Mouse (Mus musculus): ENCODE measurements at regions not wholly inside any gene's neighbourhood (a gene's known extent, or its start where the extent isn't known, plus 50 kb on each side); places are given as distances from the start of the nearest gene placed in this dataset.
A peak's percentile ranks its signal among the peaks of the same experiment; 100 is the strongest.

GRCm38 (mm10) chr12:46568665-46569064 lies 250.1 kb downstream of the Nova1 start:
- no peak overlapping the region for H3K9ac ChIP-seq (ENCODE audit: low read depth, low read length)
- H3K27ac ChIP-seq (ENCODE audit: low read depth, low read length): no peak overlapping the region
- H3K36me3 ChIP-seq (ENCODE audit: control insufficient read depth, insufficient read depth, low read length): no peaks in the 10 kb centered on the region
- no peaks in the 10 kb centered on the region for H3K27me3 ChIP-seq (replicated peaks; ENCODE audit: control insufficient read depth, insufficient read depth, low read length)
- no peak overlapping the region for H3K4me2 ChIP-seq
- ATAC-seq (replicated peaks; ENCODE audit: low FRiP score) (no peak), DNase-seq (ENCODE audit: low spot score) (no peak)
- no peaks in the 10 kb centered on the region for H3K9me3 ChIP-seq (ENCODE audit: control insufficient read depth, low read length)
- no peaks in the 10 kb centered on the region for H3K4me1 ChIP-seq (replicated peaks; ENCODE audit: control insufficient read depth, insufficient read depth, low read length)
- no peak overlapping the region for H3K4me3 ChIP-seq (ENCODE audit: low read depth, low read length)
- WGBS: 57% methylated on average over 2 of the region's 2 CpGs

- 59% methylated on average over 2 of the region's 2 CpGs for WGBS
- no peak for ATAC-seq (replicated peaks; ENCODE audit: low FRiP score)
- H3K9ac ChIP-seq (ENCODE audit: low read depth, low read length): no peak overlapping the region
- no peak for DNase-seq (ENCODE audit: low spot score)
- H3K9me3 ChIP-seq (ENCODE audit: control insufficient read depth, low read length): no peaks in the 10 kb centered on the region
- no peak overlapping the region for H3K4me3 ChIP-seq (ENCODE audit: low read depth, low read length)
- H3K4me1 ChIP-seq (replicated peaks; ENCODE audit: control insufficient read depth, insufficient read depth, low read length): no peaks in the 10 kb centered on the region
- H3K4me2 ChIP-seq: no peak overlapping the region
- H3K27me3 ChIP-seq (replicated peaks; ENCODE audit: control insufficient read depth, insufficient read depth, low read length): no peaks in the 10 kb centered on the region
- no peak overlapping the region for H3K27ac ChIP-seq (ENCODE audit: low read depth, low read length)
- H3K36me3 ChIP-seq (ENCODE audit: control insufficient read depth, insufficient read depth, low read length): no peaks in the 10 kb centered on the region
Measured at GRCm38 (mm10) chr12:46566324-46566723, 252.4 kb downstream of the Nova1 start.

- WGBS: 75% methylated on average over 3 of the region's 3 CpGs
- Histone ChIP-seq H3K9me3 (ENCODE audit: control insufficient read depth, low read length) (no peaks in the 10 kb centered on the region), H3K36me3 (ENCODE audit: control insufficient read depth, insufficient read depth, low read length) (no peaks in the 10 kb centered on the region), H3K27ac (ENCODE audit: low read depth, low read length) (no peak overlapping the region), H3K9ac (ENCODE audit: low read depth, low read length) (no peak overlapping the region), H3K27me3 (replicated peaks; ENCODE audit: control insufficient read depth, insufficient read depth, low read length) (no peaks in the 10 kb centered on the region), H3K4me3 (ENCODE audit: low read depth, low read length) (no peak overlapping the region), H3K4me1 (replicated peaks; ENCODE audit: control insufficient read depth, insufficient read depth, low read length) (no peaks in the 10 kb centered on the region), H3K4me2 (no peak overlapping the region)
- no peak for ATAC-seq (replicated peaks; ENCODE audit: low FRiP score)
- no peak for DNase-seq (ENCODE audit: low spot score)
Measured at GRCm38 (mm10) chr12:46520942-46521341, 297.8 kb downstream of the Nova1 start.

GRCm38 (mm10) chr12:46507829-46508228 lies 310.9 kb downstream of the Nova1 start:
- H3K9ac ChIP-seq (ENCODE audit: low read depth, low read length): no peak overlapping the region
- 78% methylated on average over 3 of the region's 3 CpGs for WGBS
- no peaks in the 10 kb centered on the region for H3K27me3 ChIP-seq (replicated peaks; ENCODE audit: control insufficient read depth, insufficient read depth, low read length)
- no peak overlapping the region for H3K4me3 ChIP-seq (ENCODE audit: low read depth, low read length)
- H3K4me2 ChIP-seq: no peak overlapping the region
- no peaks in the 10 kb centered on the region for H3K9me3 ChIP-seq (ENCODE audit: control insufficient read depth, low read length)
- H3K27ac ChIP-seq (ENCODE audit: low read depth, low read length): no peak overlapping the region
- H3K36me3 ChIP-seq (ENCODE audit: control insufficient read depth, insufficient read depth, low read length): no peaks in the 10 kb centered on the region
- no peak for DNase-seq (ENCODE audit: low spot score)
- H3K4me1 ChIP-seq (replicated peaks; ENCODE audit: control insufficient read depth, insufficient read depth, low read length): no peaks in the 10 kb centered on the region
- no peak for ATAC-seq (replicated peaks; ENCODE audit: low FRiP score)

- H3K4me2 ChIP-seq: no peak overlapping the region
- no peaks in the 10 kb centered on the region for H3K9me3 ChIP-seq (ENCODE audit: control insufficient read depth, low read length)
- no peaks in the 10 kb centered on the region for H3K36me3 ChIP-seq (ENCODE audit: control insufficient read depth, insufficient read depth, low read length)
- DNase-seq (ENCODE audit: low spot score): no peak
- WGBS: 84% methylated on average over 6 of the region's 6 CpGs
- H3K4me3 ChIP-seq (ENCODE audit: low read depth, low read length): no peak overlapping the region
- H3K4me1 ChIP-seq (replicated peaks; ENCODE audit: control insufficient read depth, insufficient read depth, low read length): no peaks in the 10 kb centered on the region
- H3K27me3 ChIP-seq (replicated peaks; ENCODE audit: control insufficient read depth, insufficient read depth, low read length): no peaks in the 10 kb centered on the region
- H3K27ac ChIP-seq (ENCODE audit: low read depth, low read length): no peak overlapping the region
- H3K9ac ChIP-seq (ENCODE audit: low read depth, low read length): no peak overlapping the region
- no peak for ATAC-seq (replicated peaks; ENCODE audit: low FRiP score)
Measured at GRCm38 (mm10) chr12:46492465-46492864, 326.3 kb downstream of the Nova1 start.

- no peaks in the 10 kb centered on the region for H3K36me3 ChIP-seq (ENCODE audit: control insufficient read depth, insufficient read depth, low read length)
- H3K9ac ChIP-seq (ENCODE audit: low read depth, low read length): no peak overlapping the region
- H3K9me3 ChIP-seq (ENCODE audit: control insufficient read depth, low read length): no peaks in the 10 kb centered on the region
- no peak overlapping the region for H3K4me3 ChIP-seq (ENCODE audit: low read depth, low read length)
- no peak for ATAC-seq (replicated peaks; ENCODE audit: low FRiP score)
- DNase-seq (ENCODE audit: low spot score): no peak
- no peak overlapping the region for H3K4me2 ChIP-seq
- H3K27ac ChIP-seq (ENCODE audit: low read depth, low read length): no peak overlapping the region
- no peaks in the 10 kb centered on the region for H3K27me3 ChIP-seq (replicated peaks; ENCODE audit: control insufficient read depth, insufficient read depth, low read length)
- H3K4me1 ChIP-seq (replicated peaks; ENCODE audit: control insufficient read depth, insufficient read depth, low read length): no peaks in the 10 kb centered on the region
Measured at GRCm38 (mm10) chr12:46450888-46451287, 367.8 kb downstream of the Nova1 start.

GRCm38 (mm10) chr12:46444644-46445313 lies 373.9 kb downstream of the Nova1 start:
- Histone ChIP-seq H3K27me3 (replicated peaks; ENCODE audit: control insufficient read depth, insufficient read depth, low read length) (no peaks in the 10 kb centered on the region), H3K4me1 (replicated peaks; ENCODE audit: control insufficient read depth, insufficient read depth, low read length) (no peaks in the 10 kb centered on the region), H3K4me2 (no peak overlapping the region), H3K9me3 (ENCODE audit: control insufficient read depth, low read length) (no peaks in the 10 kb centered on the region), H3K9ac (ENCODE audit: low read depth, low read length) (no peak overlapping the region), H3K36me3 (ENCODE audit: control insufficient read depth, insufficient read depth, low read length) (no peaks in the 10 kb centered on the region), H3K4me3 (ENCODE audit: low read depth, low read length) (no peak overlapping the region), H3K27ac (ENCODE audit: low read depth, low read length) (no peak overlapping the region)
- ATAC-seq (replicated peaks; ENCODE audit: low FRiP score): no peak
- no peak for DNase-seq (ENCODE audit: low spot score)
- WGBS: 73% methylated on average over 7 of the region's 7 CpGs

- Histone ChIP-seq H3K36me3 (ENCODE audit: control insufficient read depth, insufficient read depth, low read length) (no peaks in the 10 kb centered on the region), H3K9me3 (ENCODE audit: control insufficient read depth, low read length) (no peaks in the 10 kb centered on the region), H3K9ac (ENCODE audit: low read depth, low read length) (no peak overlapping the region), H3K4me3 (ENCODE audit: low read depth, low read length) (no peak overlapping the region), H3K27ac (ENCODE audit: low read depth, low read length) (no peak overlapping the region), H3K4me1 (replicated peaks; ENCODE audit: control insufficient read depth, insufficient read depth, low read length) (no peaks in the 10 kb centered on the region), H3K4me2 (no peak overlapping the region), H3K27me3 (replicated peaks; ENCODE audit: control insufficient read depth, insufficient read depth, low read length) (no peaks in the 10 kb centered on the region)
- 64% methylated on average over 4 of the region's 4 CpGs for WGBS
- ATAC-seq (replicated peaks; ENCODE audit: low FRiP score) (peak; percentile 87), DNase-seq (ENCODE audit: low spot score) (no peak)
Measured at GRCm38 (mm10) chr12:46419591-46419990, 399.1 kb downstream of the Nova1 start.

- ATAC-seq (replicated peaks; ENCODE audit: low FRiP score) (no peak), DNase-seq (ENCODE audit: low spot score) (no peak)
- H3K4me3 ChIP-seq (ENCODE audit: low read depth, low read length): no peak overlapping the region
- H3K9ac ChIP-seq (ENCODE audit: low read depth, low read length): no peak overlapping the region
- H3K27ac ChIP-seq (ENCODE audit: low read depth, low read length): no peak overlapping the region
- no peaks in the 10 kb centered on the region for H3K9me3 ChIP-seq (ENCODE audit: control insufficient read depth, low read length)
- no peaks in the 10 kb centered on the region for H3K36me3 ChIP-seq (ENCODE audit: control insufficient read depth, insufficient read depth, low read length)
- 84% methylated on average over 4 of the region's 4 CpGs for WGBS
- H3K4me2 ChIP-seq: no peak overlapping the region
- no peaks in the 10 kb centered on the region for H3K27me3 ChIP-seq (replicated peaks; ENCODE audit: control insufficient read depth, insufficient read depth, low read length)
- H3K4me1 ChIP-seq (replicated peaks; ENCODE audit: control insufficient read depth, insufficient read depth, low read length): no peaks in the 10 kb centered on the region
Measured at GRCm38 (mm10) chr12:46418990-46419389, 399.7 kb downstream of the Nova1 start.

Measured in liver, embryonic 11.5 days (tissue).